Mouse (Mus musculus) NIH3T3 (cell line): ENCODE data around the gene Vmn1r66.
"Not testable (repeated sequence)": the region's sequence is repeated elsewhere in the genome, so short reads cannot be mapped to it uniquely, and the experiment has no call there.

Source experiments
- DNase-seq: peaks from one replicate; pipeline ENCODE4 v3.0.0-alpha.2; 2012; ENCODE audit warnings: low read depth

Vmn1r66 gene

DNA sequence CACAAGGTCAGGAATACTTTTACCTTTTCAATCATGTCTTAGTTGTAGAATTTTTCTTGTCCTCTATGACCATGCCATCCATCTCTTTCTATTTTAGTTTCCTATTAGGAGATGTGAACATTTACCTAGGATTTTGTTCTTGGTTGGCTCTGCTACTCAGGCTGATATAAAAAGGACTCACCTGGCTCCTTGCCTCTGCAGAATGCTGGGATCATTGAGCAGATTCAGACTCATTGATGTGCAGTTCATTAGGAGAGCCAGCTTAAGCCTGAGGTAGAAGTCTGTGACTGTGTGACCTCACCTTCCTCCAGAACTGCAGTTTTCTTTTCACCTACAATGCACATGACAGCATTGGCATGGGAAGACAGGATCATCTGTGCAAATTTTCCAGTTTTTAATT is at the start of gene Vmn1r66:
Vmn1r66 (minus strand) TSS at position 101 of the 400 bp plus-strand sequence.
- DNase-seq = no peak

DNA sequence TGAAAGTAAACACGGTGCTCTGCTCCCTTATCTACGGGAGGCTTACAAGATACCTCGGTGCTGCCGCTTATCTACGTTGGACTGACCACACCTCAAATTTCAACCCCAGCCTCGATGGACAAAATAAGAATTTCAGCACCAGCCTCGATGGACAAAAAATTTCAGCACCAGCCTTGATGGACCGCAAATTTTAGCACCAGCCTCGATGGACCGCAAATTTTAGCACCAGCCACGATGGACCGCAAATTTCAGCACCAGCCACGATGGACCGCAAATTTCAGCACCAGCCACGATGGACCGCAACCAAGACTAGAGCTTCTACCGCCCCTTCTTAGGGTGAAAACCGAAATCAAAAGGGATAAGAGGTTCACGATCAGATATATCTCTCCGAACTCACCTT is 47.7 kb upstream of the Vmn1r66 start:
- DNase-seq = not testable (repeated sequence)

DNA sequence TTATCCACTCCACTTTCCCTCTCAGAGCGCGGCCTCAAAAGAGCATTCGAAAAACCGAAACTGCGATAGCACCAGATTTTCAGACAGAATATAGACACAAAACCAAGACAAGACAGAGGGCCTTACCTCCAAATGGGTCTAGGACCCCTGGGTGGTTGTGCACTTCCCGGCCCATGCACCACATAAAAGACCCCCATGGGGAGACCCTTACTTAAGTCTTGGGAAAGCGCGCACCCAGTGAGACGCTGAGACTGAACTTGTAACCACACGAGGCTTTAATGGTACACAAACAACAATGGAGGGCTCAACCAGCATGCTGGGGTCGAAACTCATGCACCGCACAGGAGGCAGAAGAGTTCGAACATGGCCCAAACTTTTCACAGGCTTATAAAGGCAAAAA is 25.7 kb downstream of the Vmn1r66 start:
- no peak for DNase-seq

DNA sequence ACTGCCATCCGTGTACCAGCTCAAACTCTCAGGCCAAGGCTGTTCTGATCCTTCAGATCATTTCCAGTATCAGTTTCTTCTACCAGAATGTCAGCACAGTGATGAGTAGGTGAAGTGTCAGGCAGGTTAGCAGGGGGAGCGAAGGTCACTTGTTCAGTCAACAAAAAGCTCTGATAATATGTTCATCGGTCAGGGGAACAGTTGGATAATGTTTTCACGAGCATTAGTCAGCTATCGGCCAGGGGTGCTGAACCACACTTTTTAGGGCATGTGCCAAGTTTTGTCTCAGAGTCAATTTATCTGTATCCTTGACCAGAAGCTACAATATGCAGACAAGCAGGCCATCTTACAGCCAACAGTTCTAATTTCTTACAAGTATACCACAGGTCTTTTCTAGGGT is 28.7 kb downstream of the Vmn1r66 start:
- no peak for DNase-seq
